Mouse (Mus musculus): ENCODE results near the gene Megf11.

- TF ChIP-seq CTCF (IDR thresholded peaks at IDR 0.05; ENCODE audit: low read depth, low read length) (no peak), GATA1 (IDR thresholded peaks at IDR 0.05; ENCODE audit: borderline replicate concordance, low read length) (no peak), GATA2 (IDR thresholded peaks at IDR 0.05; ENCODE audit: borderline replicate concordance, low read depth, low read length) (no peak), POLR2AphosphoS5 (IDR thresholded peaks at IDR 0.05; ENCODE audit: insufficient replicate concordance, low read depth, low read length) (no peak), TAL1 (conservative IDR thresholded peaks at IDR 0.05; ENCODE audit: low read depth, low read length) (no peak)
These were observed 115.8 kb downstream of the Megf11 start for GRCm38 (mm10) chr9:64501211-64501610.

Measured in G1E (cell line).